Mouse (Mus musculus) gonadal fat pad, adult 2 months (tissue): Measurements from ENCODE around the gene Tcf7l2. TPM values are rescaled to one million over a fixed set of nuclear protein-coding genes. Genes with fewer than 3 reads are reported as not detected.
A peak's percentile ranks its signal among the peaks of the same experiment; 100 is the strongest.

Experiments used
- DNase-seq: peaks from one replicate; pipeline ENCODE4 v3.0.0-alpha.2; 2012; ENCODE audit warnings: low read depth
- polyA plus RNA-seq: library from polyadenylated mRNA; depleted of rRNA; stranded (reverse); fragments of >200 nt; gene quantifications from 2 replicates; pipeline ENCODE4 v1.2.3, GENCODE M21; 2012

Tcf7l2 gene
- polyA plus RNA-seq, 1 experiment = 10.4 TPM

GRCm38 (mm10) chr19:55909039-55909438 is 167.4 kb downstream of the Tcf7l2 start:
- DNase-seq = no peak

GRCm38 (mm10) chr19:55911941-55912340 is 170.3 kb downstream of the Tcf7l2 start:
- DNase-seq = no peak

- no peak for DNase-seq
These were observed 171.2 kb downstream of the Tcf7l2 start for GRCm38 (mm10) chr19:55912813-55913212.

- no peak for DNase-seq
These were observed 172.0 kb downstream of the Tcf7l2 start for GRCm38 (mm10) chr19:55913585-55913984.

- DNase-seq = no peak
These were observed 173.1 kb downstream of the Tcf7l2 start for GRCm38 (mm10) chr19:55914614-55915211.

- DNase-seq = no peak
These were observed 173.9 kb downstream of the Tcf7l2 start for GRCm38 (mm10) chr19:55915506-55915905.

- no peak for DNase-seq
These were observed 174.6 kb downstream of the Tcf7l2 start for GRCm38 (mm10) chr19:55916211-55916610.

- no peak for DNase-seq
These were observed 182.3 kb downstream of the Tcf7l2 start for GRCm38 (mm10) chr19:55923789-55924426.

- DNase-seq = no peak
These were observed 183.2 kb downstream of the Tcf7l2 start for GRCm38 (mm10) chr19:55924800-55925199.

- DNase-seq = no peak
These were observed 183.8 kb downstream of the Tcf7l2 start for GRCm38 (mm10) chr19:55925425-55925803.

GRCm38 (mm10) chr19:55925804-55926521 is 184.3 kb downstream of the Tcf7l2 start:
- no peak for DNase-seq

GRCm38 (mm10) chr19:55926858-55927673 is 185.4 kb downstream of the Tcf7l2 start:
- DNase-seq = no peak

- DNase-seq = no peak
These were observed 186.0 kb downstream of the Tcf7l2 start for GRCm38 (mm10) chr19:55927674-55928061.

GRCm38 (mm10) chr19:55928674-55929073 is 187.1 kb downstream of the Tcf7l2 start:
- DNase-seq = no peak

GRCm38 (mm10) chr19:55931642-55932041 is 190.0 kb downstream of the Tcf7l2 start:
- DNase-seq = no peak

- no peak for DNase-seq
These were observed 192.5 kb downstream of the Tcf7l2 start for GRCm38 (mm10) chr19:55933947-55934729.

- peak; percentile 4 for DNase-seq
These were observed 193.0 kb downstream of the Tcf7l2 start for GRCm38 (mm10) chr19:55934730-55935003.

GRCm38 (mm10) chr19:55937026-55937425 is 195.4 kb downstream of the Tcf7l2 start:
- DNase-seq = no peak

- no peak for DNase-seq
These were observed 196.8 kb downstream of the Tcf7l2 start for GRCm38 (mm10) chr19:55938254-55939046.

- no peak for DNase-seq
These were observed 197.5 kb downstream of the Tcf7l2 start for GRCm38 (mm10) chr19:55939090-55939489.

- DNase-seq = no peak
These were observed 198.1 kb downstream of the Tcf7l2 start for GRCm38 (mm10) chr19:55939719-55940118.
